Mouse (Mus musculus) neural tube, embryonic 14.5 days (tissue): Measurements from ENCODE around the gene Sap30bp. TPM values are rescaled to one million over a fixed set of nuclear protein-coding genes. Genes with fewer than 3 reads are reported as not detected.
A peak's percentile ranks its signal among the peaks of the same experiment; 100 is the strongest.

Experiments used
- ATAC-seq: fragments of 200-750 bp; cut with Nextera tagmentation; 2 replicates; pipeline ENCODE4 v1.8.0; 2017; ENCODE audit warnings: low read depth, mild to moderate bottlenecking, moderate TSS enrichment, moderate library complexity
- H3K27ac ChIP-seq: fragments of 300-500 bp; sonication (generic); 2 replicates; pipeline ENCODE4 v1.5.1; 2014; ENCODE audit warnings: low read depth, mild to moderate bottlenecking, control low read depth, low read length, moderate library complexity, mixed read lengths
- H3K27me3 ChIP-seq: fragments of 300-500 bp; sonication (generic); 2 replicates; pipeline ENCODE4 v1.6.1; 2014; ENCODE audit warnings: low read length; ENCODE audit not compliant: control insufficient read depth, insufficient read depth
- H3K36me3 ChIP-seq: fragments of 300-500 bp; sonication (generic); 2 replicates; pipeline ENCODE4 v1.6.1; 2014; ENCODE audit warnings: low read length, mixed read lengths; ENCODE audit not compliant: control insufficient read depth, insufficient read depth
- H3K4me1 ChIP-seq: fragments of 300-500 bp; sonication (generic); 2 replicates; pipeline ENCODE4 v1.6.1; 2014; ENCODE audit warnings: low read length; ENCODE audit not compliant: control insufficient read depth, insufficient read depth
- H3K4me2 ChIP-seq: fragments of 300-500 bp; sonication (generic); 2 replicates; pipeline ENCODE4 v1.6.1; 2014; ENCODE audit warnings: mild to moderate bottlenecking, low read depth, low read length, control low read depth
- H3K4me3 ChIP-seq: fragments of 300-500 bp; sonication (generic); 2 replicates; pipeline ENCODE4 v1.5.1; 2014; ENCODE audit warnings: low read depth, low read length, control low read depth, mixed read lengths
- H3K9ac ChIP-seq: fragments of 300-500 bp; sonication (generic); replicated peaks from 2 replicates; pipeline ENCODE4 v1.6.1; 2014; ENCODE audit warnings: low read depth, mild to moderate bottlenecking, control low read depth, low read length, mixed read lengths
- H3K9me3 ChIP-seq: fragments of 300-500 bp; sonication (generic); 2 replicates; pipeline ENCODE4 v1.6.1; 2016; ENCODE audit warnings: low read length; ENCODE audit not compliant: control insufficient read depth
- WGBS: fragments of 180-500 bp; shearing (Covaris S2); extraction: QIAGEN DNeasy Blood & Tissue Kit; methylation state at CpG from one replicate; pipeline ENCODE4 v1.1.7; 2014; 5-methylcytosine and 5-hydroxymethylcytosine counted together
- polyA plus RNA-seq: library from polyadenylated mRNA; unstranded; fragments of >200 nt; fragmentation: Nextera tagmentation; extraction: Ambion mirVana; gene quantifications from 2 replicates; pipeline ENCODE4 v1.2.1, GENCODE M21; 2014

Gene Sap30bp
- polyA plus RNA-seq, 1 experiment from 2014 or later: 40.1 TPM

GRCm38 (mm10) chr11:115962651-115963412, 29.8 kb downstream of the Sap30bp start:
- Histone ChIP-seq H3K27ac (no peak overlapping the region), H3K4me2 (no peak overlapping the region), H3K4me3 (no peak overlapping the region), H3K9ac (no peak overlapping the region), H3K27me3 (no peaks in the 10 kb centered on the region), H3K4me1 (no peaks in the 10 kb centered on the region), H3K36me3 (peaks cover 64% of the 10 kb centered on the region), H3K9me3 (no peaks in the 10 kb centered on the region)
- 89% methylated on average over 8 of the region's 9 CpGs for WGBS
- ATAC-seq: no peak

DNA sequence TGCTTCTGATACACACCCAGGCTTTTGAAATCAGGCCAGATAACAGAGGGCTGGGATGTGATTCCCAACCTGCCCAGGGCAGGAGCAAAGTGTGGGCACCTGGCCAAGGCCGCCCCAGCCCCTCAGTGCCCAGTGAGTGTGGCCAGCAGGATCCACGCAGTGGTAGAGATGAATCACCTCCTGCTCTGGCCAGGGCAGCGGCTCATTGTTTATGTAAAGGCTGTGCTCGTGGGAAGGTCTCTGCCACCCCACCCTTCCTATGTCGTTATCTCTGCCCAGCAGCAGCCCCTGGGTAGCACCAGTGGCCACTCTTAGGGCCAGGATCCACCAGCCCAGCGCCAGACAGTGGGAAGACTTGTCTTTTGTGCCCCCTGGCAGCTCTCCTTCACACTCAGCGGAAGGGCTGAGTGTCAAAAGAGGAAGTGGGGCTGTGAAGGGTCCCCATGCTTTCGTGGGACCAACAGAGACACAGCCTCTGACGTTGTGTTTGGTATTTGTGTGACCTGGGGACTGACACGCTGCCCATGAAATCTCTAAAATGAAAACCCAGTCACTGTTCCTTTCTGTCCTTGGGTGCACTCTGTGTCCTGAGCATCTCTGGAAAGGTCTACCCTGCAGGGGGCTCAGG, 32.0 kb downstream of the Sap30bp start:
- ATAC-seq: no peak
- H3K27me3 ChIP-seq: no peaks in the 10 kb centered on the region
- H3K36me3 ChIP-seq: peaks cover 62% of the 10 kb centered on the region
- no peak overlapping the region for H3K4me2 ChIP-seq
- H3K4me3 ChIP-seq: no peak overlapping the region
- H3K9ac ChIP-seq: no peak overlapping the region
- H3K4me1 ChIP-seq: no peaks in the 10 kb centered on the region
- H3K9me3 ChIP-seq: no peaks in the 10 kb centered on the region
- no peak overlapping the region for H3K27ac ChIP-seq
- 89% methylated on average over 10 of the region's 10 CpGs for WGBS

- no peaks in the 10 kb centered on the region for H3K4me1 ChIP-seq
- 64% methylated on average over 5 of the region's 5 CpGs for WGBS
- no peaks in the 10 kb centered on the region for H3K9me3 ChIP-seq
- no peak overlapping the region for H3K9ac ChIP-seq
- no peak overlapping the region for H3K4me3 ChIP-seq
- H3K4me2 ChIP-seq: no peak overlapping the region
- peaks cover 27% of the 10 kb centered on the region for H3K36me3 ChIP-seq
- ATAC-seq: no peak
- no peak overlapping the region for H3K27ac ChIP-seq
- H3K27me3 ChIP-seq: peaks cover 3% of the 10 kb centered on the region
Measured at GRCm38 (mm10) chr11:115968731-115969405, 35.8 kb downstream of the Sap30bp start.

DNA sequence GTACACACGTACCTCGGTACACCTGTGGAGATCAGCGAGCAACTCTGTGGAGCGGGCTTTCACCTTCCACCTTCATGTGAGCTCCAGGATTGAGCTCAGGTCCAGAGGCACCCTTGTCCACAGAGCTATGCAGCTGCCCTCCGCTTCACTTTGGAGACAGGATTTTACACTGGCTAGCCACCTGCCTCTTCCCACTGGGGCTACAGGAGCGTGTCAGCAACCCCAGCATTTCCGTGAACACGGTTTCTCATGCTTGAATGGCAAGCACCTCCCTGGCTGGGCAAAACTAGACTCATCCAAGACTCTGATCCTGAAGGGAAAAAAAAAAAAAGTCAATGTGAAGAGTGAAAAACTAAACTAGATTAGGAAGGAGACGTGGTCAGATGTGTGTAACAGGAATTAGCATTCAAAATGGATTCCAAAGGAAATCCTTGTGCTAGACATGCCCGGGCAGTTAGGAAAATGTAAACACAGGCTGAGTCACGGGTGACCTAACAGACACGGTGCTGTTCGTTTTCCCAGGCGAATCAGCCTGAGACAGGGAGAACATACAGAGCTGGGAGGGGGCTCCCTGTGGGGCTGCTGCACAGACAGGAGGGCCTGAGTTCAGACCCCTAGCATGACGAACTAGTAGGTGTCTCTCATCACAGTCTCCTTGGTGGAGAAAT, 37.1 kb downstream of the Sap30bp start:
- no peak for ATAC-seq
- no peaks in the 10 kb centered on the region for H3K9me3 ChIP-seq
- 68% methylated on average over 15 of the region's 15 CpGs for WGBS
- peaks cover 7% of the 10 kb centered on the region for H3K4me1 ChIP-seq
- no peak overlapping the region for H3K4me3 ChIP-seq
- H3K27me3 ChIP-seq: peaks cover 14% of the 10 kb centered on the region
- H3K36me3 ChIP-seq: peaks cover 14% of the 10 kb centered on the region
- H3K9ac ChIP-seq: no peak overlapping the region
- no peak overlapping the region for H3K4me2 ChIP-seq
- H3K27ac ChIP-seq: no peak overlapping the region

DNA sequence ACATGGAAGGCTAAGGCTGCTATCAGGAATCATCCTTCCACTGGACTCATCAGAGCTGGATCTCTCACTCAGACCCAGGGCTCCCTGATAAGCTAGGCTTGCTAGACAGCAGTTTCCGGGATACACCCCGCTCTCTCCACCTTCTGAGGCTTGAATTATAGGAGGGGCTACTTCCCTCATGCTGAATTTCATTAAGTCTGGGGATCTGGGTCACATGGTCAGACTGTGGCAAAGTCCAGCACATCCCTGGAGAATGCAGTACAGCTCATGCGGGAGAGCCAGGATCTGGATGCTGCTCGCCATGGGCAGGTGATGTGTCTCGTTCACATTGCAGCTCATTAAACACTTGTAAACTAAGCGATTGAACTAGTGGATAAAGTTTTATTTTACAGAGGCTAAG, 37.9 kb downstream of the Sap30bp start:
- Histone ChIP-seq H3K4me2 (no peak overlapping the region), H3K9ac (no peak overlapping the region), H3K36me3 (peaks cover 5% of the 10 kb centered on the region), H3K27me3 (peaks cover 17% of the 10 kb centered on the region), H3K27ac (no peak overlapping the region), H3K9me3 (no peaks in the 10 kb centered on the region), H3K4me1 (peaks cover 7% of the 10 kb centered on the region), H3K4me3 (no peak overlapping the region)
- 70% methylated on average over 6 of the region's 6 CpGs for WGBS
- no peak for ATAC-seq

DNA sequence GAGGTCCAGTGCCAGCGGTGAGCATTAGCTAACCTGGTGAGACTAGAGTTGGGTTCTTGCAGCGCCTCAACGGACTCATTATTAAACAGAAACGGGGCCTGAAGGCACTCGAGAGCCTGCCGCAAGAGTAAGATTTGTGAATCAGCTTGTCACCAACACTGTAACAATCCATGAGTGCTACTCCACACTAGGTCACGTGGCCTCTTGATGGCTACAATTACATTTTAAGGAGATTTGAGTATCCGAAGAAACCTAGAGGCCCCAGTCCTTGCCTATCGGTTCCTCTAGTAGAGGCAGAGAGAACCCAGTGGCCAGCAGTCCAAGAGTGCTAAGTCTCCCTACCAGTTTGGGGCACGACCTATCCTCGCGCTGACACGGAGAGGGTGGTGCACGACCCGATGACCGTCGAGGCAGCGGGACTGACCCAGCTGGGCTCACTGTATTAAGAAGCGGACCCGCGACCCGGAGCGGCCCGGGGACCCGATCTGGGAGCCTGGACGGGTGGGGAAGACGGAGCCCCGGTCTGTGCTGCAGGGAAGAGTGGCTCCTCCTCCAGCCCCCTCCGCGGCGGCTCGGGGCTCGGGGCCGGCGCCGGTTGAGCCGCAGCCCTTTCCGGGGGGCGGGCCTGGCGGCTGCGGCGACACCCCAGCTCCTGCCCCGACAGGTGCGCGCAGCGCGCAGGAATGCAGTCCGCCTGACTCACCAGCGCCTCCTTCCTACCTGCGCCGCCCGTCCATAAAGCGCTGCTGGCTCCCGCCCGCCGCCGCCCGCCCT, 41.4 kb downstream of the Sap30bp start, which contains the start of gene Itgb4:
Gene Itgb4, plus strand, starts transcription at position 401 of the 774 bp plus-strand sequence.
- peak within 1 kb of the TSS; percentile 54 for H3K4me2 ChIP-seq
- peak within 1 kb of the TSS; percentile 32 for H3K4me3 ChIP-seq
- H3K27ac ChIP-seq: no peak within 1 kb of the TSS
- H3K4me1 ChIP-seq: peaks cover 7% of the 10 kb centered on the region
- no peaks in the 10 kb centered on the region for H3K36me3 ChIP-seq
- WGBS: 14% methylated on average over 33 of the region's 58 CpGs
- H3K9ac ChIP-seq: peak within 1 kb of the TSS; percentile 44
- peaks cover 18% of the 10 kb centered on the region for H3K27me3 ChIP-seq
- no peak for ATAC-seq
- H3K9me3 ChIP-seq: no peaks in the 10 kb centered on the region

DNA sequence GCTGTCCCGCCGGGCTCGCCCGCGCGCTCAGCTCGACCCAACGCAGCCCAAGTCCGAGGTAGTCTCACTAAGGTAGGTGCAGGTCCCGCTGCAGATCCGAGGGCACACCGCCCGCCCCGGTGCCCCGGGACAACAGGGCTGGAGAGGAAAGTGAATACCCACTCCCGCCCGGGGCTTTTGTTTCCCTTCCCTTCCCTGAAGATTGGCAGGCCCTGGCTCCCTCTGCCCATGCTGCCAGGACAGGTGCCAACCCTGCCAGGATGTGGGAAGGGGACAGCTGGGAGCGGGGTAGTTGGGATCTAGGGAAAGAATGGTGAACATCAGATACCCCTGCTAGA, 42.0 kb downstream of the Sap30bp start:
- Histone ChIP-seq H3K27ac (no peak overlapping the region), H3K9ac (peak overlapping the region; percentile 44), H3K4me2 (peak overlapping the region; percentile 54), H3K9me3 (no peaks in the 10 kb centered on the region), H3K27me3 (peaks cover 18% of the 10 kb centered on the region), H3K36me3 (no peaks in the 10 kb centered on the region), H3K4me3 (peak overlapping the region; percentile 32), H3K4me1 (peaks cover 7% of the 10 kb centered on the region)
- no peak for ATAC-seq
- 4% methylated on average over 18 of the region's 18 CpGs for WGBS

GRCm38 (mm10) chr11:115975544-115975943, 42.5 kb downstream of the Sap30bp start:
- no peak for ATAC-seq
- Histone ChIP-seq H3K27me3 (peaks cover 18% of the 10 kb centered on the region), H3K4me1 (peaks cover 7% of the 10 kb centered on the region), H3K4me3 (no peak overlapping the region), H3K9ac (no peak overlapping the region), H3K4me2 (peak overlapping the region; percentile 54; the same call in 1 of the 2 replicates), H3K36me3 (no peaks in the 10 kb centered on the region), H3K27ac (no peak overlapping the region), H3K9me3 (no peaks in the 10 kb centered on the region)
- WGBS: 30% methylated on average over 12 of the region's 12 CpGs
